Mouse (Mus musculus): Measurements from ENCODE around the gene Gramd1a. TPM values are rescaled to one million over a fixed set of nuclear protein-coding genes. Genes with fewer than 3 reads are reported as not detected.

Gene Gramd1a
- 10.2 and 11.6 TPM in 2 replicates for polyA plus RNA-seq (2015; fragmentation: Nextera tagmentation; extraction: Ambion mirVana)

DNA sequence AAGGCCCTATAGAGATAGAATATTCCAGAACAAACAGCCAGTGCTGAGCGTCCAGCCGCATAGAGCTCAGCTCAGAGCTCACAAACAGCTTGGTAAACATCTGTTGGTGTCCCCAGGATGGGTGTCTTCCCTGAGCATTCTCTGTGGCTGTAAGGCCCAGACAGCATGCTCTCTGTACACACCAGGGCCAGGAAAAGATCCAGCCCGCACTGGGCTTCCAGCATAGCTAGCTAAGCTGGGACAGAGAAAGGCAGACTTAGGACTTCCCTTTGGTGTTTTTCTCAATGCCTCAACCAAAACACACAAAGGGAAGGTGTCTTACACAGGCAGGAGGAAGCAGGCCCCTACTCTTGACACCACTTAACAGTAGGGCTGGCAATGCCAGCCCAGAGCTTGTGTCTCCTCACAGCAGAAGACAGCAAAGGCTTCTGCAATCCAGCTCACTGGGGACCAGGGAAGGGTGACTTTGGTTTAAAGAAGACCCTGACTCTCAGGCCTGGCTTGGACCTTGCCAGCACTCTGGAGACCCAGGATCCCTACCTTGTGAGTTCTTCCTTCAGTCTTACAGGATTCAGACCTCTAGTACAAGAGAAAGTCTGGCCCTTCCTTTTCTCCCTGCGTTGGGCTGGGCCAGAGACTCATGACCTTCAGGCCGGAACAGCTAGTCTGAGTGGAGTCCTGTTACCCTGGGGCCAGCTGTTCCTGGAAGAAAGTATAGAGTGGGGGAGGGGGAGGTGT, at the start of gene Gramd1a:
Gene Gramd1a (minus strand): TSS at position 601 of the 738 bp plus-strand sequence.
- peaks cover 11% of the 10 kb centered on the region for H3K4me1 ChIP-seq (ENCODE audit: control insufficient read depth, low read depth, low read length)
- 51% methylated on average over 5 of the region's 5 CpGs for WGBS (ENCODE audit: insufficient replicate concordance)
- peak within 1 kb of the TSS; percentile 76 for H3K27ac ChIP-seq (ENCODE audit: low read length)
- H3K9ac ChIP-seq (ENCODE audit: low read depth, low read length) = peak within 1 kb of the TSS; percentile 20; the same call in 1 of the 2 replicates
- peak within 1 kb of the TSS; percentile 19; the same call in 1 of the 2 replicates for H3K4me3 ChIP-seq (ENCODE audit: low read depth, low read length)
- H3K36me3 ChIP-seq (ENCODE audit: control insufficient read depth, insufficient read depth) = no peaks in the 10 kb centered on the region
- no peaks in the 10 kb centered on the region for H3K27me3 ChIP-seq (ENCODE audit: control insufficient read depth, insufficient read depth, low read depth, low read length)
- peak within 1 kb of the TSS; percentile 39 for H3K4me2 ChIP-seq (ENCODE audit: low read depth, low read length)
- ATAC-seq (ENCODE audit: low read depth) = no peak; the same call in 1 of the 2 replicates
- H3K9me3 ChIP-seq (replicated peaks; ENCODE audit: control insufficient read depth, low read length) = no peaks in the 10 kb centered on the region

DNA sequence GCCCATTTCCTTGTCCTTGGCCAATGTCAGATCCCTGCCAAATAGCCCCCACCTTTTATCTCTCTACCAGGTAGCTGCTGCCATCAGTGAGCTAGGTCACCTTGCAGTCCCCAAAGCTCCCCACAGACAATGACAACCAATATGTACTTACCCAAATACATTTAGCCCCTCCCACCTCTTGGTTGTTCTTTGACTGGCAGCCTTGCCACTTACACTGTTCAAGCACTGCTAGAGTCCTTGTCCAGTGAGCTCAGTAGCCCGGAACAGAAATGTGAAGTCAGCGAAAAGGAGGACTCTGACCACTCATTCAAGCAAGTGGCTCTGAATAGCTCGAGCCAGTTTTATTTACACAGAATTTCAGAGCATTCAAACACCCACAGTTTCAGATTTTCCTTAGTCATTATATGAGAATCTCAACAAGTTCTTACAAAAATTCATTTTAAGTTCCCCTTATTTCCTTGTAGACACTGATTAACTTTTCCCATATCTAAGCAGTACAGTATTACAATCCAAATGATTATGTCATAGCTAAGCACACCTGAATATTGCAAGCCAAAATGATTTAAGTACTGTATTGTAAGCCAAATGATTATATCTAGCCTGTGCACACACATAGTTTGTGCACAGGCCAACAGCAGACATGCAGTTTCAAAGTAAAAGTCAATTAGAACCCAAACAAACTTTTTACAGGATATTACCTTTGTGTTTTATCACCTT, 40.1 kb upstream of the Gramd1a start:
- WGBS (ENCODE audit: insufficient replicate concordance) = 56% methylated on average over 3 of the region's 3 CpGs

DNA sequence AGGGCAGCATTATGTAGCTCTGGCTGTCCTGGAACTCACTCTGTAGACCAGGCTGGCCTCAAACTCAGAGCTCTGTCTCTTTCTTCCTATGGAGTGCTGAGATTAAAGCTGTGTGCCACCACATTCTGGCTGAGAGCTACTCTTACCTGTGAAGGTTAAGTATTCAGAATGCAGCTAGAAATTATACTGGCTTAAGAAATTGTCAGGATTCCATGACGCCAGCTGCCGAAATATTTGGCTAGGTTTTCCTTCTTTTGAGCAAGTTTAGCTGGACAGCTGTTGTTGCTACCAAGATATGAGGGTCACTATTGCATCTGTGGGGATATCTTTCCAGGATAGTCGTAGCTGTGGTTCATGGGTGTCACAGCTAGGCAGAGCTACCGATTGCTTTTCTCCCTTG, 29.0 kb upstream of the Gramd1a start:
- no peaks in the 10 kb centered on the region for H3K4me1 ChIP-seq (ENCODE audit: control insufficient read depth, low read depth, low read length)
- H3K4me3 ChIP-seq (ENCODE audit: low read depth, low read length) = no peak overlapping the region
- no peak for ATAC-seq (ENCODE audit: low read depth)
- WGBS (ENCODE audit: insufficient replicate concordance) = 55% methylated on average over 4 of the region's 4 CpGs
- H3K36me3 ChIP-seq (ENCODE audit: control insufficient read depth, insufficient read depth) = no peaks in the 10 kb centered on the region
- no peak overlapping the region for H3K4me2 ChIP-seq (ENCODE audit: low read depth, low read length)
- no peaks in the 10 kb centered on the region for H3K27me3 ChIP-seq (ENCODE audit: control insufficient read depth, insufficient read depth, low read depth, low read length)
- no peaks in the 10 kb centered on the region for H3K9me3 ChIP-seq (replicated peaks; ENCODE audit: control insufficient read depth, low read length)
- H3K27ac ChIP-seq (ENCODE audit: low read length) = no peak overlapping the region
- H3K9ac ChIP-seq (ENCODE audit: low read depth, low read length) = no peak overlapping the region

More for the DNA sequence above, 40.1 kb upstream of the Gramd1a start:
- no peak overlapping the region for H3K27ac ChIP-seq (ENCODE audit: low read length)
- no peaks in the 10 kb centered on the region for H3K36me3 ChIP-seq (ENCODE audit: control insufficient read depth, insufficient read depth)
- H3K4me1 ChIP-seq (ENCODE audit: control insufficient read depth, low read depth, low read length) = no peaks in the 10 kb centered on the region
- H3K9me3 ChIP-seq (replicated peaks; ENCODE audit: control insufficient read depth, low read length) = no peaks in the 10 kb centered on the region
- H3K4me2 ChIP-seq (ENCODE audit: low read depth, low read length) = no peak overlapping the region
- H3K9ac ChIP-seq (ENCODE audit: low read depth, low read length) = no peak overlapping the region
- H3K27me3 ChIP-seq (ENCODE audit: control insufficient read depth, insufficient read depth, low read depth, low read length) = no peaks in the 10 kb centered on the region
- ATAC-seq (ENCODE audit: low read depth) = no peak
- H3K4me3 ChIP-seq (ENCODE audit: low read depth, low read length) = no peak overlapping the region

DNA sequence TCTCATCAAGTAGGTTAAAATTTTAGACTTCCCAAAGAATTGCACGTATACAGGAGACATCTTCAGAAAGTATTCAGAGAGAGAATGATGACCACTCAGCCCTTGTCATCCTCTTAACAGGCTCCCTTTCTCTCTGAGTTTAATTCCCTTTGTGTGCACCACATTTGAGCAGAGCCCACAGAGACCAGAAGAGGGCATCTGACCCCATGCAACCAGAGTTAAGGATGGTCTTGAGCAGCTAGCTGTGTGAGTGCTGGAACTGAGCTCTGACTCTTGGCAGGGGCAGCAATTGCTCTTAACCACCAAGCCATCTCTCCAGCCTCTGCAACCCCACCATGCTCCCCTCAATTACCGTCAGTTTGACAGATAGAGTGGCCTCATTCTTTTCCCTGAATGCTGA, 27.2 kb upstream of the Gramd1a start:
- Histone ChIP-seq H3K4me3 (ENCODE audit: low read depth, low read length) (no peak overlapping the region), H3K36me3 (ENCODE audit: control insufficient read depth, insufficient read depth) (no peaks in the 10 kb centered on the region), H3K4me2 (ENCODE audit: low read depth, low read length) (no peak overlapping the region), H3K9ac (ENCODE audit: low read depth, low read length) (no peak overlapping the region), H3K27ac (ENCODE audit: low read length) (no peak overlapping the region), H3K4me1 (ENCODE audit: control insufficient read depth, low read depth, low read length) (no peaks in the 10 kb centered on the region), H3K9me3 (replicated peaks; ENCODE audit: control insufficient read depth, low read length) (no peaks in the 10 kb centered on the region), H3K27me3 (ENCODE audit: control insufficient read depth, insufficient read depth, low read depth, low read length) (no peaks in the 10 kb centered on the region)
- no peak for ATAC-seq (ENCODE audit: low read depth)
- 31% methylated on average over 2 of the region's 2 CpGs for WGBS (ENCODE audit: insufficient replicate concordance)

DNA sequence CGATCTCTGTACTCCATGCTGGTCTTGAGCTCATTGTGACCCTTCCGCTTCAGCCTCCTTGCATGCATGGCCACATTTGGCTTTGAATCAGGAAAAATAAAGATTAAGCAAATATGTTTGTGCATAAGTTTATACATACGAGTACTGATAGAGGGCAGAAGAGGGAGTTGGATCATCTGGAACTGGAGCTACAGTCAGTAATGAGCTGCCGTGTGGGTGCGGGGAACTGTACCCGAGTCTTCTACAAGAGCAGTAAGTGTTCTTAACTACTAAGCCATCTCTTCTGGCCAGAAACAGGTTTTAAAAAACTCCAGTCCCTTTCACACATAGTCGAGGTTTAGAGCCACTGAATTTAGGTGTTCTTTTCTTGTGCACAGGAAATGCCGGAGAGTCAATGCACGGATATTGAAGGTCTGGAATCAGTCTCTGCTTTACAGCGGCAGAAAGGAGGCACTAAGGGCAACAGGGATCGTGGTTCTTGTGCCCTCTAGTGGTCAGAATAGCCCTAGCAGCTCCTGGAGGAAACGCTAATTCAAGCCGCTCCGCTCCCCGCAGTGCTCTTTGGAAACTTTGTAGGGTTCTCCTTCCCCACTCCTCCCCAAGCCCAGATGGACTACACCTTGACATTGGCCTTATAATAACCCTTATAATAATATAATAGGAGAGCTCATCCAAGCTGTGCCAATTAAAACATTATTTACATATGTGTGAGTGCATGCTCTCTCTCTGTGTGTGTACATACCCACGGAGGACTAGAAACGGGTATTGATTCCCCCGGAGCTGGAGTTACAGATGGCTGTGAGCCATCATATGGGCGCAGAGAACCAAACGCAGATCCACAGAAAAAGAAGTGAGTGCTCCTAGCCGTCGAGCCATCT, 21.4 kb upstream of the Gramd1a start:
- no peak overlapping the region for H3K9ac ChIP-seq (ENCODE audit: low read depth, low read length)
- no peaks in the 10 kb centered on the region for H3K27me3 ChIP-seq (ENCODE audit: control insufficient read depth, insufficient read depth, low read depth, low read length)
- 21% methylated on average over 22 of the region's 22 CpGs for WGBS (ENCODE audit: insufficient replicate concordance)
- no peaks in the 10 kb centered on the region for H3K36me3 ChIP-seq (ENCODE audit: control insufficient read depth, insufficient read depth)
- H3K4me3 ChIP-seq (ENCODE audit: low read depth, low read length) = no peak overlapping the region
- no peak overlapping the region for H3K4me2 ChIP-seq (ENCODE audit: low read depth, low read length)
- H3K9me3 ChIP-seq (replicated peaks; ENCODE audit: control insufficient read depth, low read length) = no peaks in the 10 kb centered on the region
- no peak overlapping the region for H3K27ac ChIP-seq (ENCODE audit: low read length)
- peak; percentile 32; the same call in 1 of the 2 replicates for ATAC-seq (ENCODE audit: low read depth)
- H3K4me1 ChIP-seq (ENCODE audit: control insufficient read depth, low read depth, low read length) = no peaks in the 10 kb centered on the region

DNA sequence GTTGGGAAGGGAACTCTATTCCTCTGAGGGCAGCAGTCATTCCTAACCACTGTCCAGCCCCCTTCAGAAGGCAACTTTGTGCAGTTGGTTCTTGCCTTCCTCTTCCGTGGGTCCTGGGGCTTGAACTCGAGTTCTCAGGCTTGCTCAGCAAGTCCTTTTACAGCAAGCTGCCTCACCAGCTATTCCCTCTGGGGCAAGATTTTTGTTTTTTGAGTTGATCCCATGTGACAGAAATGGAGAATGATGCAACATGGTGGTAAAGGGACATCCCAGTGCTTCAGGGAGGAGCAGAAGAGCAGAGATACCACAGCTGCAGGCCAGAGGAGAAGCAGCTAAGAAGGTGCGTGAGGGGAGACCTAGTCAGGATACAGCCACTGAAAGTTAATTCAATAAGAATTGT, 19.4 kb upstream of the Gramd1a start:
- 53% methylated on average over 3 of the region's 3 CpGs for WGBS (ENCODE audit: insufficient replicate concordance)
- H3K27ac ChIP-seq (ENCODE audit: low read length) = no peak overlapping the region
- H3K9ac ChIP-seq (ENCODE audit: low read depth, low read length) = no peak overlapping the region
- H3K9me3 ChIP-seq (replicated peaks; ENCODE audit: control insufficient read depth, low read length) = no peaks in the 10 kb centered on the region
- H3K36me3 ChIP-seq (ENCODE audit: control insufficient read depth, insufficient read depth) = no peaks in the 10 kb centered on the region
- H3K4me2 ChIP-seq (ENCODE audit: low read depth, low read length) = no peak overlapping the region
- no peak for ATAC-seq (ENCODE audit: low read depth)
- H3K27me3 ChIP-seq (ENCODE audit: control insufficient read depth, insufficient read depth, low read depth, low read length) = no peaks in the 10 kb centered on the region
- no peak overlapping the region for H3K4me3 ChIP-seq (ENCODE audit: low read depth, low read length)
- no peaks in the 10 kb centered on the region for H3K4me1 ChIP-seq (ENCODE audit: control insufficient read depth, low read depth, low read length)

DNA sequence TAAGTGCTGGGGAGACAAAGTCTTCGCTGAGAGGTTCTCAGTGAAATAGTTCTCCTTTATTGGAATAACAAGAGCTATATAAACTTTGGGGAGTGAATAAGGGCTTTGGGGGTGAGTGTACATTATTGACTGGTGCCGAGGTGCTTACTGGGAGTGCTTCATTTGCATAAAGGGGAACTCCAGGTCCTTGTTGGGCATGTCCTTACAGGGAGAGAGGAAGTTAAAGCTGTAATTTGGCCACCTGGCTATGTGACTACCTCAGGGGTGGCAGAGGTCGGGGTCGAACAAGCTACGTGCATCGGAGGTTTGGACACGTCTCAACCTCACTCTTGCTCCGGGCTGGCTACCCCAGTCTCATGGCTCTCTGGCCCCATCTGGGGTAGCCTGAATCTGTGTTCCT, 18.8 kb upstream of the Gramd1a start:
- Histone ChIP-seq H3K9ac (ENCODE audit: low read depth, low read length) (no peak overlapping the region), H3K9me3 (replicated peaks; ENCODE audit: control insufficient read depth, low read length) (no peaks in the 10 kb centered on the region), H3K36me3 (ENCODE audit: control insufficient read depth, insufficient read depth) (no peaks in the 10 kb centered on the region), H3K4me3 (ENCODE audit: low read depth, low read length) (no peak overlapping the region), H3K4me1 (ENCODE audit: control insufficient read depth, low read depth, low read length) (no peaks in the 10 kb centered on the region), H3K27ac (ENCODE audit: low read length) (no peak overlapping the region), H3K27me3 (ENCODE audit: control insufficient read depth, insufficient read depth, low read depth, low read length) (no peaks in the 10 kb centered on the region), H3K4me2 (ENCODE audit: low read depth, low read length) (no peak overlapping the region)
- ATAC-seq (ENCODE audit: low read depth) = no peak
- 36% methylated on average over 8 of the region's 8 CpGs for WGBS (ENCODE audit: insufficient replicate concordance)

DNA sequence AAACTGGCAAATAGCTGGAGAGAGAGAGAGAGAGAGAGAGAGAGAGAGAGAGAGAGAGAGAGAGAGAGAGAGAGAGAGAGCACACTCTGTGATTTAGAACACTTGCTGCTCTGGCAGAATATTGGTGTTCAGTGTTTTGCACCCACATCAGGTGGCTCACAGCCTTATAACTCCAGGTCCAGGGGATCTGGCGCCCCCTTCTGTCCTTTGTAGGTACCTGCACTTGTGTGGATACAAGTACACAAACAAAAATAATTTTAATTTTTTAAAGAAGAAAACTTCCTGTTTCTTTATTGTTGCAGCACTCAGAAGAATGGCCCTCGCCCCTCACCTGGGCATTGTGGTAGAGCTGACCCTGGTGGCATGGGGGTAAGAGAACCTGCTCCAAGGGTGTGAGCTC, 16.5 kb upstream of the Gramd1a start:
- Histone ChIP-seq H3K4me1 (ENCODE audit: control insufficient read depth, low read depth, low read length) (no peaks in the 10 kb centered on the region), H3K27me3 (ENCODE audit: control insufficient read depth, insufficient read depth, low read depth, low read length) (no peaks in the 10 kb centered on the region), H3K4me2 (ENCODE audit: low read depth, low read length) (no peak overlapping the region), H3K36me3 (ENCODE audit: control insufficient read depth, insufficient read depth) (no peaks in the 10 kb centered on the region), H3K9ac (ENCODE audit: low read depth, low read length) (no peak overlapping the region), H3K9me3 (replicated peaks; ENCODE audit: control insufficient read depth, low read length) (no peaks in the 10 kb centered on the region), H3K27ac (ENCODE audit: low read length) (no peak overlapping the region), H3K4me3 (ENCODE audit: low read depth, low read length) (no peak overlapping the region)
- WGBS (ENCODE audit: insufficient replicate concordance) = 6% methylated on average over 2 of the region's 2 CpGs
- no peak for ATAC-seq (ENCODE audit: low read depth)
